Mouse (Mus musculus) ES-E14 (cell line): ENCODE results near the gene Gnmt. TPM values are rescaled to one million over a fixed set of nuclear protein-coding genes. Genes with fewer than 3 reads are reported as not detected.

ENCODE experiments used
- DNase-seq: peaks from one replicate; pipeline ENCODE4 v3.0.0-alpha.2; 2013; ENCODE audit warnings: low read depth, low spot score
- H3K27ac ChIP-seq: 2 replicates; pipeline ENCODE4 v1.5.1; 2012; ENCODE audit warnings: low read depth, mild to moderate bottlenecking, low read length, moderate library complexity, mixed read lengths; ENCODE audit not compliant: poor library complexity, insufficient read depth, severe bottlenecking
- H3K36me3 ChIP-seq: 2 replicates; pipeline ENCODE4 v1.6.1; 2012; ENCODE audit warnings: mild to moderate bottlenecking, low read length, moderate library complexity, mixed read lengths; ENCODE audit not compliant: control insufficient read depth, poor library complexity, insufficient read depth, severe bottlenecking
- H3K4me1 ChIP-seq, 2 experiments: fragments of 150-350 bp in 1 of 2; sonication (generic) in 1 of 2; 2 replicates each; pipeline ENCODE4 v1.6.1; 2012; ENCODE audit warnings: low read length in 2 of 2, mild to moderate bottlenecking in 1 of 2, mixed read lengths in 1 of 2; ENCODE audit not compliant: control insufficient read depth in 2 of 2, insufficient read depth in 2 of 2, poor library complexity in 1 of 2
- H3K4me3 ChIP-seq, 2 experiments: fragments of 150-350 bp in 1 of 2; sonication (generic) in 1 of 2; 2 replicates each; pipeline ENCODE4 v1.5.1; 2012; ENCODE audit warnings: low read length in 2 of 2, low read depth in 1 of 2, mild to moderate bottlenecking in 1 of 2, mixed read lengths in 1 of 2; ENCODE audit not compliant: insufficient read depth in 1 of 2, poor library complexity in 1 of 2, severe bottlenecking in 1 of 2
- H3K9ac ChIP-seq: 2 replicates; pipeline ENCODE4 v1.6.1; 2012; ENCODE audit warnings: low read depth, mild to moderate bottlenecking, low read length, mixed read lengths; ENCODE audit not compliant: poor library complexity, insufficient read depth, severe bottlenecking
- H3K9me3 ChIP-seq: fragments of 150-350 bp; sonication (generic); 2 replicates; pipeline ENCODE4 v1.6.1; 2012; ENCODE audit warnings: low read depth, mild to moderate bottlenecking, low read length; ENCODE audit not compliant: control insufficient read depth, insufficient read depth
- CHD2 ChIP-seq: IDR thresholded peaks from 2 replicates; pipeline ENCODE4 v1.6.1; 2014; ENCODE audit warnings: mild to moderate bottlenecking, low read depth, low read length, inconsistent platforms
- HCFC1 ChIP-seq: IDR thresholded peaks from 2 replicates; pipeline ENCODE4 v1.6.1; 2012; ENCODE audit warnings: low read length, inconsistent platforms, borderline replicate concordance; ENCODE audit not compliant: insufficient read depth
- MAFK ChIP-seq: IDR thresholded peaks from 2 replicates; pipeline ENCODE4 v1.6.1; 2014; ENCODE audit warnings: mild to moderate bottlenecking, low read depth, low read length, inconsistent platforms; ENCODE audit not compliant: insufficient read depth
- ZC3H11A ChIP-seq: IDR thresholded peaks from 2 replicates; pipeline ENCODE4 v1.6.1; 2012; ENCODE audit warnings: low read depth, mild to moderate bottlenecking, inconsistent platforms, low read length, borderline replicate concordance
- ZNF384 ChIP-seq: IDR thresholded peaks from 2 replicates; pipeline ENCODE4 v1.6.1; 2012; ENCODE audit warnings: low read depth, low read length, inconsistent platforms
- in situ Hi-C, 2 experiments: fragments of 600-800 bp; cut with MboI; formaldehyde crosslinking; loops; one replicate each; pipeline ENCODE4 v1.15.1; 2025; ENCODE audit warnings: low sequenced_read_pairs in 2 of 2, inconsistent platforms in 1 of 2; ENCODE audit not compliant: unreplicated experiment in 2 of 2
- total RNA-seq: library from RNA; depleted of rRNA; stranded (reverse); fragments of 300-350 nt; gene quantifications from 2 replicates; pipeline ENCODE4 v1.2.3, GENCODE M21; 2012

The Gnmt gene
- total RNA-seq, 1 experiment = 1.2 TPM

GRCm38 (mm10) chr17:46712442-46712841 lies 16.5 kb downstream of the Gnmt start:
- no peak for DNase-seq
- no peak for TF ChIP-seq HCFC1
- no peak for TF ChIP-seq MAFK
- no peak for TF ChIP-seq CHD2
- TF ChIP-seq ZNF384 = no peak
- TF ChIP-seq ZC3H11A = no peak
- no peaks in the 10 kb centered on the region for H3K9me3 ChIP-seq
- peak overlapping the region; percentile 91 to 98 for H3K4me3 ChIP-seq
- H3K27ac ChIP-seq = no peak overlapping the region
- H3K36me3 ChIP-seq = peaks cover 8% of the 10 kb centered on the region; the same call in 1 of the 2 replicates
- peaks cover 0 to 2% of the 10 kb centered on the region in 2 experiments; a peak in 2 of 4 replicates for H3K4me1 ChIP-seq
- in situ Hi-C loops = no loop called here
- H3K9ac ChIP-seq = no peak overlapping the region; the same call in 1 of the 2 replicates

GRCm38 (mm10) chr17:46711612-46712271 lies 17.2 kb downstream of the Gnmt start:
- no peaks in the 10 kb centered on the region for H3K9me3 ChIP-seq
- in situ Hi-C loops = no loop called here
- peak overlapping the region; percentile 91 to 98 for H3K4me3 ChIP-seq
- DNase-seq = no peak
- no peak for TF ChIP-seq HCFC1
- peak overlapping the region; percentile 20; the same call in 1 of the 2 replicates for H3K27ac ChIP-seq
- peaks cover 8% of the 10 kb centered on the region; the same call in 1 of the 2 replicates for H3K36me3 ChIP-seq
- peak overlapping the region; percentile 89 for H3K9ac ChIP-seq
- H3K4me1 ChIP-seq = peaks cover 0 to 2% of the 10 kb centered on the region in 2 experiments; a peak in 2 of 4 replicates

GRCm38 (mm10) chr17:46710959-46711597 lies 17.9 kb downstream of the Gnmt start, which contains the start of gene Pex6:
TSS of gene Pex6 (plus strand) at chr17:46711463.
- Histone ChIP-seq H3K4me3 (peak within 1 kb of the TSS; percentile 91 to 98), H3K9me3 (no peaks in the 10 kb centered on the region), H3K27ac (peak within 1 kb of the TSS; percentile 20; the same call in 1 of the 2 replicates), H3K36me3 (peaks cover 8% of the 10 kb centered on the region; the same call in 1 of the 2 replicates), H3K9ac (peak within 1 kb of the TSS; percentile 89), H3K4me1 (peaks cover 0 to 2% of the 10 kb centered on the region in 2 experiments; a peak in 2 of 4 replicates)
- in situ Hi-C loops = no loop called here
- peak; percentile 93 for DNase-seq
- TF ChIP-seq ZNF384 (no peak), HCFC1 (peak; percentile 72; the same call in 1 of the 2 replicates)

DNA sequence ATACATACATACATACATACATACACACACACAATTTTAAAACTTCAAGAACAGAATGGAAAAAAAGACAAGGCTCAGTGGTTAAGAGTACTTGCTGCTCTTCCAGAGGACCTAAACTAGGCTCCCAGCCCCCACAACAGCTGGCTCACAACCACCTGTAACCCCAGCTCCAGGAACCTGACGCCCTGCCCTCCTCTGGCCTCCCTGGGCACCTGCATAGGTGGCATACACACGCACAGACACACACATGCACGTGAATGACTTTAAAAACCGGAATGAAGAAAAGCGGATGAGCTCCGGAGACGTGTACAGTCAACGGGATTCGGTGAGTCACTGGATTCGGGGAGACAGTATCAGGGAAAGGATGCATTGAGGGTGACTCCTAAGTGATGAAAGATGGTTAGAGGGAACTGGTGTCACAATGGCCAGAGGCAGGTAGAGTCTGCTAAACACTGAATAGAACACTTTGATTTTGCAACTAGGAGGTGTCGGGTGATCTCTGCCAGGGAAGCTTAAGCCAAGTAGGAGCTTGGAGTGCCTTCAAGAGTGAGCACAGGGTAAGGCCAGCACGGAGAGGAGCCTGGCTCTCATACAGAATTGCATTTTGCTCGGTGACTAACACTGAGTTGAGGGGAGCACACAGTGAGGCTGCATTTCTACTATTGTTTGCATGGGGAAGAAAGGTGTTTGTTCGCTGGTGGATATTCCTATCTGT lies 22.4 kb downstream of the Gnmt start:
- in situ Hi-C loops = no loop called here
- H3K4me3 ChIP-seq = no peak overlapping the region
- DNase-seq = no peak
- no peak overlapping the region for H3K9ac ChIP-seq
- no peaks in the 10 kb centered on the region for H3K36me3 ChIP-seq
- H3K9me3 ChIP-seq = no peaks in the 10 kb centered on the region
- H3K27ac ChIP-seq = no peak overlapping the region
- peaks cover 7 to 9% of the 10 kb centered on the region in 2 experiments for H3K4me1 ChIP-seq
- TF ChIP-seq MAFK = no peak
